8 mouse cellular contexts compared by ENCODE assay signal in genomic region chr2:118149855-118150563, GRCm38 (mm10). TPM values are rescaled to one million over a fixed set of nuclear protein-coding genes. Genes with fewer than 3 reads are reported as not detected.
DNase-seq lines count a peak whose midpoint lies in the region; ATAC-seq lines count a peak whose summit lies in the region.

No protein-coding gene starts in this region.

- DNase-seq in urinary bladder, postnatal 14 days (ENCODE audit: low spot score), result peak; percentile 54
- DNase-seq in urinary bladder, adult 2 months (ENCODE audit: low spot score), result no peak
- DNase-seq in heart, postnatal 14 days, result peak; percentile 75 to 86
- peak; percentile 58 to 65 for DNase-seq in left cerebral cortex, postnatal 10 days (ENCODE audit: extremely low spot score in 1 of 2, low spot score in 2 of 2)
- DNase-seq in ovary, postnatal 14 days (ENCODE audit: low spot score), result peak; percentile 29
- DNase-seq in thymus, postnatal 4 days, result no peak

- no peak overlapping the region for H3K9ac ChIP-seq in forebrain, embryonic 16.5 days (replicated peaks; ENCODE audit: low read depth, low read length)

- ATAC-seq in forebrain, embryonic 16.5 days, result peak; percentile 80
- no peak for ATAC-seq in megakaryocyte-erythroid progenitor cell, adult 5-6 weeks (replicated peaks; ENCODE audit: low FRiP score, low TSS enrichment, poor library complexity, severe bottlenecking)

- H3K4me3 ChIP-seq in forebrain, embryonic 16.5 days (replicated peaks; ENCODE audit: low read length), result no peak overlapping the region

- H3K27me3 ChIP-seq in forebrain, embryonic 16.5 days (replicated peaks; ENCODE audit: control insufficient read depth, insufficient read depth, low read length), result no peaks in the 10 kb centered on the region

- intact Hi-C loops in heart, postnatal 14 days (cut with DNase I), result no loop called here
- intact Hi-C loops in left cerebral cortex, postnatal 10 days (cut with DNase I), result no loop called here

- H3K36me3 ChIP-seq in forebrain, embryonic 16.5 days (ENCODE audit: control insufficient read depth, insufficient read depth), result no peaks in the 10 kb centered on the region

- no peaks in the 10 kb centered on the region for H3K9me3 ChIP-seq in forebrain, embryonic 16.5 days (ENCODE audit: control insufficient read depth, low read length)

- H3K27ac ChIP-seq in forebrain, embryonic 16.5 days (ENCODE audit: low read length), result peak overlapping the region; percentile 30; the same call in 1 of the 2 replicates

- 42% methylated on average over 12 of the region's 12 CpGs for WGBS in forebrain, embryonic 16.5 days

- peaks cover 10% of the 10 kb centered on the region for H3K4me1 ChIP-seq in forebrain, embryonic 16.5 days (replicated peaks; ENCODE audit: control insufficient read depth, insufficient read depth, low read length)

- H3K4me2 ChIP-seq in forebrain, embryonic 16.5 days (ENCODE audit: low read length), result no peak overlapping the region

RNA-seq across cellular contexts. Expression of gene Thbs1, which starts 38.3 kb away (rescaled TPM):
- polyA plus RNA-seq in urinary bladder, adult 2 months (2012; rRNA removed), result 28.7 and 34.3 TPM in 2 replicates
- 11.5 and 17.3 TPM in 2 replicates for polyA plus RNA-seq in forebrain, embryonic 16.5 days (2015; fragmentation: Nextera tagmentation; extraction: Ambion mirVana)
- 10 to 100 TPM; 20.3 to 24.0 TPM for total RNA-seq in heart, postnatal 14 days (2021)
- total RNA-seq in left cerebral cortex, postnatal 10 days (2021), result 1 to 10 TPM; 6.7 to 6.8 TPM
- total RNA-seq in megakaryocyte-erythroid progenitor cell, adult 5-6 weeks (2014; fragmentation: Nextera tagmentation), result 1.6 TPM in 1 of 2 replicates, not detected in the other
- 0.42 and 1.2 TPM in 2 replicates for total RNA-seq in megakaryocyte-erythroid progenitor cell, adult 5-6 weeks (2017)

Comparison
In these comparisons a context has a peak if more than half of its experiments do, and no peak if none do; other contexts are left out.
1. DNase-seq: peak in urinary bladder, postnatal 14 days (single experiment), heart, postnatal 14 days (2 of 2), left cerebral cortex, postnatal 10 days (2 of 2) and ovary, postnatal 14 days (single experiment); none in urinary bladder, adult 2 months (single experiment) and thymus, postnatal 4 days (single experiment).